Mouse (Mus musculus): ENCODE results near the gene Gm45837. TPM values are rescaled to one million over a fixed set of nuclear protein-coding genes. Genes with fewer than 3 reads are reported as not detected.

The Gm45837 gene
- total and polyA plus RNA-seq, 2 experiments = not detected

DNA sequence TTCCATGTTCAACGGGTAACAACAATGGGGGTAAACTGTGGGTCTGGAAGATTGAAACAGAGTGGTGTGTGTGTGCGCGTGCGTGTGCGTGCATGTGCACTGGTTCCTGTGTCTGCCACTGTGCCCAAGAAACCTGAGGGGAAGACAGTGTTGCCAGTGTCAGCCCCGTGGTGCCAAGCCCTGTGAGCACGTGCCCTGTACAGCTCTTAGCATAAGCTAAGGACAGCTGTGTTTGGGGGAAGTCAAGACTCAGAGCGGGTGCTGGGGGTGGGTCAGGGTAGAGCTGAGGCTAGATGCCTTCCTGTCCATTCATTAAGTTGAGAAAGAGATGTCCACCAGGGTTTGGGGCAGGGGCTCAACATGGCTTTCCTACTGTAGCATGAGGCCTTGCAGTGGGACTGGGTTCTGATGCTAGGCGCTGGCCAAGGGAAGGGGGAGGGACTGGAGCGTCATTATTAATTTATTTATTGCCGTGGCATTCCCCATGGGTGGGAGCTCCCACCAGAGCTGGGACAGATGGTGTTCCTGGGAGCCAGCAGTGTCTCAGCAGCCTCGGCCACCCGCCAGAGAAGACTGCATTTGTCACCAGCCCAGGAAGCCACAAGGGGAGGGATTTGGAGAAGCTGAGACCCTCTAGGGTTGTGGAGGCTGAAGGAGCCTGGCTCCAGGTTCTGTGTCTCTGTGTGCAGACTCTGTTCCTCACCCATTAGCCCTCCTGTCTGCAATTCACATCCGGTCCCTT, 51.8 kb downstream of the Gm45837 start:
- no peak overlapping the region for H3K9ac ChIP-seq (ENCODE audit: low read depth, low read length)
- DNase-seq (ENCODE audit: extremely low read depth, low read depth, low spot score) = no peak
- TF ChIP-seq POLR2A (IDR thresholded peaks at IDR 0.05; ENCODE audit: extremely low read depth, insufficient read depth, low read length) (no peak), CTCF (IDR thresholded peaks at IDR 0.05; ENCODE audit: low read depth, low read length) (no peak)
- H3K79me2 ChIP-seq (ENCODE audit: control insufficient read depth, insufficient read depth, low read length) = no peaks in the 10 kb centered on the region
- H3K4me1 ChIP-seq (ENCODE audit: control insufficient read depth, insufficient read depth, low read length) = peaks cover 4% of the 10 kb centered on the region; the same call in 1 of the 2 replicates
- no peaks in the 10 kb centered on the region for H3K36me3 ChIP-seq (ENCODE audit: control insufficient read depth, insufficient read depth, low read length)
- H3K27ac ChIP-seq (replicated peaks; ENCODE audit: insufficient read depth, low read depth, low read length) = no peak overlapping the region
- 76% methylated on average over 14 of the region's 14 CpGs for WGBS
- no peak overlapping the region for H3K4me3 ChIP-seq (ENCODE audit: insufficient read depth, low read depth, low read length)
- no peaks in the 10 kb centered on the region for H3K27me3 ChIP-seq (ENCODE audit: control insufficient read depth, insufficient read depth, low read length)

- DNase-seq (ENCODE audit: extremely low read depth, low read depth, low spot score) = no peak
- Histone ChIP-seq H3K9ac (ENCODE audit: low read depth, low read length) (no peak overlapping the region), H3K27me3 (ENCODE audit: control insufficient read depth, insufficient read depth, low read length) (no peaks in the 10 kb centered on the region), H3K27ac (replicated peaks; ENCODE audit: insufficient read depth, low read depth, low read length) (0 out of 2 replicates have a peak overlapping the region, but pooled peaks have one; percentile 24), H3K4me1 (ENCODE audit: control insufficient read depth, insufficient read depth, low read length) (peaks cover 4% of the 10 kb centered on the region), H3K4me3 (ENCODE audit: insufficient read depth, low read depth, low read length) (no peak overlapping the region), H3K36me3 (ENCODE audit: control insufficient read depth, insufficient read depth, low read length) (no peaks in the 10 kb centered on the region), H3K79me2 (ENCODE audit: control insufficient read depth, insufficient read depth, low read length) (no peaks in the 10 kb centered on the region)
- 79% methylated on average over 11 of the region's 11 CpGs for WGBS
- TF ChIP-seq CTCF (IDR thresholded peaks at IDR 0.05; ENCODE audit: low read depth, low read length) (no peak), POLR2A (IDR thresholded peaks at IDR 0.05; ENCODE audit: extremely low read depth, insufficient read depth, low read length) (no peak)
Measured at GRCm38 (mm10) chr7:101463665-101464271, 53.1 kb downstream of the Gm45837 start.

- Histone ChIP-seq H3K4me3 (ENCODE audit: insufficient read depth, low read depth, low read length) (no peak overlapping the region), H3K79me2 (ENCODE audit: control insufficient read depth, insufficient read depth, low read length) (no peaks in the 10 kb centered on the region), H3K4me1 (ENCODE audit: control insufficient read depth, insufficient read depth, low read length) (peaks cover 4% of the 10 kb centered on the region), H3K27me3 (ENCODE audit: control insufficient read depth, insufficient read depth, low read length) (no peaks in the 10 kb centered on the region), H3K36me3 (ENCODE audit: control insufficient read depth, insufficient read depth, low read length) (no peaks in the 10 kb centered on the region), H3K9ac (ENCODE audit: low read depth, low read length) (no peak overlapping the region), H3K27ac (replicated peaks; ENCODE audit: insufficient read depth, low read depth, low read length) (peak overlapping the region; percentile 35; the same call in 1 of the 2 replicates)
- no peak for TF ChIP-seq POLR2A (IDR thresholded peaks at IDR 0.05; ENCODE audit: extremely low read depth, insufficient read depth, low read length)
- no peak for TF ChIP-seq CTCF (IDR thresholded peaks at IDR 0.05; ENCODE audit: low read depth, low read length)
- no peak for DNase-seq (ENCODE audit: extremely low read depth, low read depth, low spot score)
- WGBS = 61% methylated on average over 4 of the region's 4 CpGs
Measured at GRCm38 (mm10) chr7:101464927-101465326, 54.2 kb downstream of the Gm45837 start.

- Histone ChIP-seq H3K27me3 (ENCODE audit: control insufficient read depth, insufficient read depth, low read length) (no peaks in the 10 kb centered on the region), H3K4me1 (ENCODE audit: control insufficient read depth, insufficient read depth, low read length) (peaks cover 4% of the 10 kb centered on the region), H3K27ac (replicated peaks; ENCODE audit: insufficient read depth, low read depth, low read length) (peak overlapping the region; percentile 35; the same call in 1 of the 2 replicates), H3K9ac (ENCODE audit: low read depth, low read length) (no peak overlapping the region), H3K36me3 (ENCODE audit: control insufficient read depth, insufficient read depth, low read length) (no peaks in the 10 kb centered on the region), H3K79me2 (ENCODE audit: control insufficient read depth, insufficient read depth, low read length) (no peaks in the 10 kb centered on the region), H3K4me3 (ENCODE audit: insufficient read depth, low read depth, low read length) (no peak overlapping the region)
- DNase-seq (ENCODE audit: extremely low read depth, low read depth, low spot score) = peak; percentile 33
- WGBS = 32% methylated on average over 14 of the region's 14 CpGs
- TF ChIP-seq CTCF (IDR thresholded peaks at IDR 0.05; ENCODE audit: low read depth, low read length) (no peak), POLR2A (IDR thresholded peaks at IDR 0.05; ENCODE audit: extremely low read depth, insufficient read depth, low read length) (no peak)
Measured at GRCm38 (mm10) chr7:101465392-101465791, 54.7 kb downstream of the Gm45837 start.

DNA sequence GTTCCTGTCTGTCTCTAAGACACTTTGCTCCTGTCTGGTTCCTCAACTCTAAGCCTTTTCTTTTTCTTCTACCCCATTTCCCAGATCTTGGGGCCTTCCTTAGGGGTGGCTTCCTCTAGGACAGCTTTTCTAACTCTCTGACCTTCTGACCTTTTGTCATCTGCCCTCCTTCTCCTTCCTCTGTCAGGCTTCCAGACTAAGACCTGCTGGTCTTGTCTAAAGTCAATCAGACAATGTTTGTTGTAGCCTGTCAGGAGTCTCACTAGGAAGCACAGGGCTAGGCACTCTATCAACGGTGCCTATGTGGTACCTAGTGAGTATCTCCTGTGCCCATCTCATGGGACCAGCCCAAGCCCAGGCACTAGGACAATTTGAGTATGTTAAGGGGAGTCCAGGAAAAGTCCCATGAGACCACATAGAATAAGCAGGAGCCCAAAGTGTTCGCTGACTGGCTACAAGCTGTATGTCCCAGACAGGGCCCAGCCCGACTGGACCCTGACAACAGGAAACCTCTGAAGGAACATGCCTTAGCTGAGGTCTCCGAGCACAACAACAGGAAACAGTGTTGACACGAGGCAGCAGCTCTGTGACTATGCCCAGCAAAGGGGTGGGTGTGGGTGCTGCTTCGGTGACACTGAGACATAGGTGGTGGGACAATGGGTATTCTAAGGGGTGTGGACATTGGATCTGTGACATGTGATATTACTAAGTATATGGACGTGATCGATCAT, 55.3 kb downstream of the Gm45837 start:
- peak; percentile 19 for DNase-seq (ENCODE audit: extremely low read depth, low read depth, low spot score)
- Histone ChIP-seq H3K79me2 (ENCODE audit: control insufficient read depth, insufficient read depth, low read length) (no peaks in the 10 kb centered on the region), H3K36me3 (ENCODE audit: control insufficient read depth, insufficient read depth, low read length) (no peaks in the 10 kb centered on the region), H3K4me1 (ENCODE audit: control insufficient read depth, insufficient read depth, low read length) (peaks cover 4% of the 10 kb centered on the region), H3K9ac (ENCODE audit: low read depth, low read length) (no peak overlapping the region), H3K27me3 (ENCODE audit: control insufficient read depth, insufficient read depth, low read length) (no peaks in the 10 kb centered on the region), H3K27ac (replicated peaks; ENCODE audit: insufficient read depth, low read depth, low read length) (peak overlapping the region; percentile 73), H3K4me3 (ENCODE audit: insufficient read depth, low read depth, low read length) (no peak overlapping the region)
- TF ChIP-seq POLR2A (IDR thresholded peaks at IDR 0.05; ENCODE audit: extremely low read depth, insufficient read depth, low read length) (no peak), CTCF (IDR thresholded peaks at IDR 0.05; ENCODE audit: low read depth, low read length) (no peak)
- WGBS = 69% methylated on average over 8 of the region's 8 CpGs

Measured in liver, adult 2 months (tissue).